Mouse (Mus musculus) thymus, adult 18-20 months (tissue): ENCODE data around the gene Mpnd.
A peak's percentile ranks its signal among the peaks of the same experiment; 100 is the strongest.

Experiments
- DNase-seq, 2 experiments: peaks; one replicate each; pipeline ENCODE4 v3.0.0; 2022; ENCODE audit warnings: mixed read lengths in 2 of 2

Mpnd gene

GRCm38 (mm10) chr17:56005415-56006061 lies at the start of gene Mpnd, which contains the start of gene Stap2:
Gene Mpnd (plus strand): TSS chr17:56005711.
Gene Stap2 (minus strand): TSS chr17:56005584.
- no peak for DNase-seq

GRCm38 (mm10) chr17:55956129-55956528 lies 49.4 kb upstream of the Mpnd start:
- no peak for DNase-seq

GRCm38 (mm10) chr17:55956591-55956990 lies 48.9 kb upstream of the Mpnd start:
- no peak for DNase-seq

- no peak for DNase-seq
Observed at GRCm38 (mm10) chr17:55957168-55957567, 48.3 kb upstream of the Mpnd start.

- no peak for DNase-seq
Observed at GRCm38 (mm10) chr17:55957726-55958583, 47.6 kb upstream of the Mpnd start.

GRCm38 (mm10) chr17:55958584-55958886 lies 47.0 kb upstream of the Mpnd start:
- no peak for DNase-seq

GRCm38 (mm10) chr17:55958918-55959728 lies 46.4 kb upstream of the Mpnd start, which contains the start of gene Yju2:
Gene Yju2 (plus strand): TSS chr17:55959099.
- DNase-seq: peak; percentile 73 to 89

- no peak for DNase-seq
Observed at GRCm38 (mm10) chr17:55959946-55960740, 45.4 kb upstream of the Mpnd start.

- DNase-seq: no peak
Observed at GRCm38 (mm10) chr17:55960791-55961190, 44.7 kb upstream of the Mpnd start.

GRCm38 (mm10) chr17:55961631-55962030 lies 43.9 kb upstream of the Mpnd start:
- no peak for DNase-seq

- DNase-seq: no peak
Observed at GRCm38 (mm10) chr17:55963171-55963570, 42.3 kb upstream of the Mpnd start.

- DNase-seq: no peak
Observed at GRCm38 (mm10) chr17:55964496-55964895, 41.0 kb upstream of the Mpnd start.

GRCm38 (mm10) chr17:55964996-55965395 lies 40.5 kb upstream of the Mpnd start:
- no peak for DNase-seq

- DNase-seq: no peak
Observed at GRCm38 (mm10) chr17:55967186-55967585, 38.3 kb upstream of the Mpnd start.

- DNase-seq: no peak
Observed at GRCm38 (mm10) chr17:55968210-55968609, 37.3 kb upstream of the Mpnd start.

GRCm38 (mm10) chr17:55969560-55969959 lies 36.0 kb upstream of the Mpnd start:
- DNase-seq: no peak

GRCm38 (mm10) chr17:55969966-55970891 lies 35.3 kb upstream of the Mpnd start, which contains the start of gene Shd:
Gene Shd (plus strand): TSS chr17:55970467.
- DNase-seq: no peak

GRCm38 (mm10) chr17:55971453-55971852 lies 34.1 kb upstream of the Mpnd start:
- DNase-seq: no peak

GRCm38 (mm10) chr17:55976255-55976862 lies 29.2 kb upstream of the Mpnd start:
- peak; percentile 49 to 57 for DNase-seq

GRCm38 (mm10) chr17:55977301-55977700 lies 28.2 kb upstream of the Mpnd start:
- no peak for DNase-seq
